Mouse (Mus musculus) ES-Bruce4 (cell line): ENCODE measurements around the gene Tlr9.

Experiments used
- CTCF ChIP-seq: IDR thresholded peaks from one replicate; pipeline ENCODE4 v1.8.1; 2011; ENCODE audit warnings: low read depth, low read length
- EP300 ChIP-seq: IDR thresholded peaks from 2 replicates; pipeline ENCODE4 v1.6.1; 2011; ENCODE audit warnings: low read depth, low read length; ENCODE audit not compliant: insufficient read depth
- POLR2A ChIP-seq: IDR thresholded peaks from one replicate; pipeline ENCODE4 v1.8.1; 2011; ENCODE audit warnings: low read length; ENCODE audit not compliant: insufficient read depth

- TF ChIP-seq CTCF (no peak), EP300 (no peak), POLR2A (no peak)
Observed at GRCm38 (mm10) chr9:106175552-106176200, 46.7 kb upstream of the Tlr9 start.
